Mouse (Mus musculus): ENCODE measurements around the gene Slc25a25. TPM values are rescaled to one million over a fixed set of nuclear protein-coding genes. Genes with fewer than 3 reads are reported as not detected.
A peak's percentile ranks its signal among the peaks of the same experiment; 100 is the strongest.

The Slc25a25 gene
- polyA plus RNA-seq, 1 experiment from 2014 or later = 49.9 TPM

DNA sequence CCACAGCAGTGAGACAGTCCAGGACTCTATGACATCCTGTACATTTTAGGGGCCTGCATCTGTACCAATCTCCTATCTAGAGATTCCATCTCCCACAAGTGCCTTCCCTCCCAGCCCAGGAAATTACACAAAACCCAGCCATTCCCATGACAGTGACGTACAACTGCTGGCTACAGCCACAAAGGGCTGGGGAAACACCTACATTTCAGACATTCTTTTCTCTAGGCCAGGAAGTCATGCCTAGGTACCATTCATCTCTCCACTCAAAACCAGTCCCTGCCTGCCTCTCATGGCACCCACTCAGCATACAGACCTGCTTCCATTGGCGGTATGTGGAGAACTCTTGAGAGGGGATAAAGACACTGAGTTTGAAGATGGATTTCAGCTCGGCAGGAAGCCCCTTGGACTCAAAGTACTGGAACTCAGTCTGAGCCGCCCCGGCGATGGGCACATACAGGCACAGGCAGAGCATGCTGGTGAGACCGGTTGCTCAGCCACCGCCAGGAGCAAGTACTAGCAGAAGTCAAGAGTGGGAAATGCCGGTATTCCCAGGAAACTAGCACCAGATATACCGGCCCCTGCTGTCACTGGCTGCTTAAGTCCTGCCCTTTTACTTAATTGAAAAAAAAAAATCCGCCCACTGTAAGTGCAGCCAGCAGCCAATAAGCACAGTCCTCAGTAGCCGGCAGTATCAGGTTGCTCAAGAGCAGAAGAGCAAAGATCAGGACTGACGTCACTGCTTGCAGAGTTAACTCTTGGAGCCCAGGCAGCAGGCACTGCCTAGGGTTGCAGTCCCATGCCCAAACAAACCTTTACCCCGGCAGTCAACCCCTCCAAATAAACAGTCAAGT, 27.5 kb downstream of the Slc25a25 start:
- Histone ChIP-seq H3K27me3 (no peaks in the 10 kb centered on the region), H3K27ac (replicated peaks) (peak overlapping the region; percentile 87), H3K4me1 (replicated peaks) (peaks cover 49% of the 10 kb centered on the region), H3K9me3 (no peaks in the 10 kb centered on the region), H3K4me3 (peak overlapping the region; percentile 42), H3K4me2 (peak overlapping the region; percentile 68), H3K36me3 (peaks cover 30% of the 10 kb centered on the region), H3K9ac (peak overlapping the region; percentile 71)
- under 1% methylated on average over 14 of the region's 14 CpGs for WGBS
- ATAC-seq (ENCODE audit: low read depth) = peak; percentile 77

DNA sequence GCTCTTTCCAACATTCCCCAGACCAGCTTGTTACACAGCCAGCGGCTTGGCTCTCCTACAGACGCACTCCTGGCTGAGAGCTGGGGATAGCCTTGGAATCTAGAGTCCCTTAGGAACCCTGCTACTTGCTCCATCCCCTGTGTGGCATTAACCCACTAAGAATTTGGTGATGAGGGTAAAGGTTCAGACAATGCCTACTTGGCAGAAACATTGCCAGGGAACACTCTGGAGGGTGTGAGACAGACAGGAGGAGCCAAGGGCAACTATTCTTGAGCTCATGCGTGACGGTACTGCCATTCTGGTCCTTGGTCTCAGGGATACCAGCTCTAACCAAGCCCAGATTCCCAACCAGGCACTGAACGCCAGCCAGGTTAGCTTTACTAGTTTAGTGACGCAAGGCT, 29.4 kb downstream of the Slc25a25 start:
- WGBS = 93% methylated on average over 6 of the region's 6 CpGs
- no peaks in the 10 kb centered on the region for H3K9me3 ChIP-seq
- ATAC-seq (ENCODE audit: low read depth) = no peak

DNA sequence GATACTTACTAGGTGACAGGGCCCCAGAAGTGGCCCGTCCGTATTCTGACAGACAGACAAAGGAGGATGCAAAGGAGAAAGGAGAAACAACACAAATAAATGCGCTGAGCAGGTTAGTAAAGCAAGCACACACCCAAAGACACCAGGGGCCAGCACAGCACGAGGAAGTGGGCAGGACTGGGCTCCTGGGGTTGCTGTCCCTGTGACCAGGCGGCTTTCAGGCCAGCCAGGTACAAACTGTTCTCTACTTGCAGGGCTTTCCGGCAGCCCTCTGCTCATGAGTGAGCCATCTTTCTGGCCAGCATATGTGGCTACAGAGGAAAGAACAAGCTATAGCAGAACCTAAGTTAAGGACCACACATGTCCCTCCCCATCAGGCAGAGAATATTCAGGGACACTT, 30.6 kb downstream of the Slc25a25 start:
- H3K27ac ChIP-seq (replicated peaks) = no peak overlapping the region
- H3K36me3 ChIP-seq = peaks cover 60% of the 10 kb centered on the region
- no peak overlapping the region for H3K4me2 ChIP-seq
- H3K4me3 ChIP-seq = no peak overlapping the region
- H3K27me3 ChIP-seq = no peaks in the 10 kb centered on the region
- no peak overlapping the region for H3K9ac ChIP-seq
- peaks cover 34% of the 10 kb centered on the region for H3K4me1 ChIP-seq (replicated peaks)
- ATAC-seq (ENCODE audit: low read depth) = no peak
- 82% methylated on average over 6 of the region's 6 CpGs for WGBS
- H3K9me3 ChIP-seq = no peaks in the 10 kb centered on the region

More for the DNA sequence above, 29.4 kb downstream of the Slc25a25 start:
- Histone ChIP-seq H3K4me2 (no peak overlapping the region), H3K4me1 (replicated peaks) (peaks cover 34% of the 10 kb centered on the region), H3K27ac (replicated peaks) (no peak overlapping the region), H3K36me3 (peaks cover 48% of the 10 kb centered on the region), H3K27me3 (no peaks in the 10 kb centered on the region), H3K9ac (no peak overlapping the region), H3K4me3 (no peak overlapping the region)

DNA sequence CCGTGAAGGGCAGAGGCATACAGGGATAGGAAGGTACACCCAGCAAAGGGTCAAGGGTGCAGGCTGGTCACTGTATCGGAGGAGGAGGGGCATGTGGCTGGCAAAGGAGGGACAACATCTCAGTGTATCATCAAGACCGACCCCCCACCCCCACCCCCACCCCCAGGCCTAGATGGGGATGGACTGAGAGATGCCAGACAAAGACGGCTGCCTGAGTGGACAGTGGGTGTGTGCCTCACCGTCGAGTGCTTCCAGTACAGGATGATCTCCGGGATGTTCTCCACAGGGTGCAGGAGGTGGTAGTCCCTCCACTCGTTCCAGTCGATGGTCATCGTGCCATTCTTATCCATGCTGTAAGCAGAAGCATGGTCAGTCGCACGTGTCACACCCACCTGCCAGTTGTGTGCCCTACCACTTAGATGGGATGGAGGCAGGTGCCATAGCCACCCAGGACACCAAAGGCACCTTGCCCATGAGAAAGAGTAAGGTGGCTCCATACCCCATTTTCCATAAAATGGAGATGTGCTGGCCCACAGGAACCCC, 31.1 kb downstream of the Slc25a25 start:
- H3K9ac ChIP-seq = no peak overlapping the region
- H3K4me1 ChIP-seq (replicated peaks) = peaks cover 34% of the 10 kb centered on the region

DNA sequence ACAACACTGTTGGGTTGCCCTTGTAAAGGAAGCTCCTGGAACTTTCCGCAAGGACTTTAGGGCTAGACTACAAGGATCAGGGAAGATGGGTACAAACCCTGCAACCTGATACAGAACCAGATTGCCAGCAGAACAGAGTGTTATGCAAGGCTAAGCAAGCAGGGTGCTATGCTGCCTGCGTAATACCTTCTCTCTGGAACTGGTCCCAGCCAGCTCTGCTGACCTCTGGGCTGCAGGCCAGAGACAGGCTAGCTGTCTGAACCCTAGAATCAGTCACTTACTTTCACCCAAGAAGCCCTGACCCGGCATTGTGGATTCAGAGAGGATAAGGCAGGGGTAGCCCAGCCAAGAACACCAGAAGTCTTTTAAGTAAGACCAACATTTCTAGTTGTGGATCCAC, 31.9 kb downstream of the Slc25a25 start:
- WGBS = 98% methylated on average over 3 of the region's 3 CpGs
- no peak overlapping the region for H3K4me3 ChIP-seq
- no peaks in the 10 kb centered on the region for H3K27me3 ChIP-seq
- H3K9me3 ChIP-seq = no peaks in the 10 kb centered on the region
- no peak overlapping the region for H3K27ac ChIP-seq (replicated peaks)
- no peak overlapping the region for H3K4me2 ChIP-seq
- ATAC-seq (ENCODE audit: low read depth) = no peak
- H3K9ac ChIP-seq = no peak overlapping the region
- H3K36me3 ChIP-seq = peaks cover 73% of the 10 kb centered on the region
- peaks cover 27% of the 10 kb centered on the region for H3K4me1 ChIP-seq (replicated peaks)

More for the DNA sequence above, 31.1 kb downstream of the Slc25a25 start:
- Histone ChIP-seq H3K27ac (replicated peaks) (no peak overlapping the region), H3K4me2 (no peak overlapping the region), H3K9me3 (no peaks in the 10 kb centered on the region), H3K4me3 (no peak overlapping the region), H3K36me3 (peaks cover 65% of the 10 kb centered on the region), H3K27me3 (no peaks in the 10 kb centered on the region)
- WGBS = 90% methylated on average over 12 of the region's 12 CpGs
- ATAC-seq (ENCODE audit: low read depth) = no peak

DNA sequence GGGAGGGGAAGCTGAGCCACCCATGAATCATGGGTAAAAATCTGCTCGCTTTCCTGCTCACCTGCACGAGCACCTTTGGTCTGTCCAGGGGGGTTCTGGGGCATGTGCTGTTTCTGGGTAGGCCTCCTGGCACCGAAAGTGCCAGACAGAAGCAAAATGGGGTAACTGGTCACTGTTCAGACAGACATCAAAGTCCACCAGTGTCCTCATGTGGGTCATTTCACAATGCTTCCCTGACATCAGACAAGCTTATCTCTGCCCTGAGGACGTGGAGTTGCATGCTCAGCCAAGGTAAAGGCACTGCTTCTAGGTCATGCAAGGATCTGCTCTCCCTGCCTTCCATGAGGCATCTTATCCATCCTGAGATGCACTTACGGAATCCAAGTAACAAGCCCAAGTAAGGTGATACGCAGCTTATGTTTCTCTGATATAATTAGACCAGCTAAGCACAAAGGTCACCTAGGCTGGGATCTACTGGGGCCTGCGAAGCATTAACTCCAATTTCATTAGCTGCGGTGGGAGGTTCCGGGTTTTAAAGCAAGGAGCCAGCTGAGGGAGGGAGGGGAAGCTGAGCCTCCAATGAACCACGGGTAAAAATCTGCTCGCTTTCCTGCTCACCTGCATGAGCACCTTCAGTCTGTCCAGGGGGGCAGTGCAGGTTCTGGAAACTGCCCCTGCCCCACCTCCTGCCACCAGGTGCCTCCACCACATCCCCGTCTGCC, 32.7 kb downstream of the Slc25a25 start:
- Histone ChIP-seq H3K36me3 (peaks cover 81% of the 10 kb centered on the region), H3K27ac (replicated peaks) (no peak overlapping the region), H3K4me3 (no peak overlapping the region), H3K9ac (no peak overlapping the region), H3K4me1 (replicated peaks) (peaks cover 19% of the 10 kb centered on the region), H3K27me3 (no peaks in the 10 kb centered on the region), H3K4me2 (no peak overlapping the region), H3K9me3 (no peaks in the 10 kb centered on the region)
- ATAC-seq (ENCODE audit: low read depth) = no peak
- WGBS = 92% methylated on average over 12 of the region's 12 CpGs

DNA sequence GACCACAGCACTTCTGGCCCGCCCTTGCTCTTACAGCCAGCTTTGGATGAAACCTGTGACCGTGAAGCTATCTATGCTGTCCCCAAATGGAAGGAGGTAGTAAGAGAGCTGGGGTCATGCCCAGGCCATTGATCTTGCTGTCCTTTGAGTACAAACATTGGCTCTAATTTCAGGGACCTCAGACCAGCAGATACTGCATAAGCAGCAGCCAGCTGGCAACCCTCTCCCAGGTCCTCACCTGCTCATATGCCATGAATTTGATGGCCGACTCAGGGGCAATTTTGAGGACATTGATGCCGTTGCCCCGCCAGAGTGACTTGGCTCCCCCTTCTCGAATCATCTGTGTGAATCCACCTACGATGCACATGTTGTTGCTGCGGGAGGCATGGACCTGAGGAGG, 33.8 kb downstream of the Slc25a25 start:
- H3K9ac ChIP-seq = no peak overlapping the region
- no peak overlapping the region for H3K4me3 ChIP-seq
- no peak for ATAC-seq (ENCODE audit: low read depth)
- no peak overlapping the region for H3K27ac ChIP-seq (replicated peaks)
- no peaks in the 10 kb centered on the region for H3K9me3 ChIP-seq
- peaks cover 8% of the 10 kb centered on the region for H3K4me1 ChIP-seq (replicated peaks)
- H3K36me3 ChIP-seq = peaks cover 82% of the 10 kb centered on the region
- no peaks in the 10 kb centered on the region for H3K27me3 ChIP-seq
- WGBS = 93% methylated on average over 8 of the region's 8 CpGs
- no peak overlapping the region for H3K4me2 ChIP-seq

DNA sequence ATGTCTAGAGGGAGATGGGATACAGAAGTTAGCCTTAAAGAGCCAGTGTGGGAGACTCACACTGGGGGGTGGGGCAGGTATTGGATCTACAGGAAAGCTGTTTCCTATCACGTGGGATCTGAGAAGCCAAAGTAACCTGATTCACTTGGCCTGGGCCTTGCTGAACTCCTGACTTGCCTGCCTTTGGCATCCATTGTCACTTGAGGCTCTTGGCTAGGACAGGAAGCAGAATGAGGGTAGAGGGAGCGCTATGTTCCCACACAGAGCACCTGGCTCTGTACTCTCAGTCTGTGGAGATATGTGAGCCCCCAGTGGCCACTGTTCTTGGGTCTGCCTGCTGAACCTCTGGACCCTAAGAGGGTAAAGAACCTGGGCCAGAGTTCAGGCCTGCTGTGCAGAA, 34.7 kb downstream of the Slc25a25 start:
- Histone ChIP-seq H3K9ac (no peak overlapping the region), H3K4me2 (no peak overlapping the region), H3K4me1 (replicated peaks) (no peaks in the 10 kb centered on the region), H3K27me3 (no peaks in the 10 kb centered on the region), H3K9me3 (no peaks in the 10 kb centered on the region), H3K27ac (replicated peaks) (no peak overlapping the region), H3K36me3 (peaks cover 81% of the 10 kb centered on the region), H3K4me3 (no peak overlapping the region)
- ATAC-seq (ENCODE audit: low read depth) = no peak
- WGBS = 92% methylated on average over 2 of the region's 2 CpGs

DNA sequence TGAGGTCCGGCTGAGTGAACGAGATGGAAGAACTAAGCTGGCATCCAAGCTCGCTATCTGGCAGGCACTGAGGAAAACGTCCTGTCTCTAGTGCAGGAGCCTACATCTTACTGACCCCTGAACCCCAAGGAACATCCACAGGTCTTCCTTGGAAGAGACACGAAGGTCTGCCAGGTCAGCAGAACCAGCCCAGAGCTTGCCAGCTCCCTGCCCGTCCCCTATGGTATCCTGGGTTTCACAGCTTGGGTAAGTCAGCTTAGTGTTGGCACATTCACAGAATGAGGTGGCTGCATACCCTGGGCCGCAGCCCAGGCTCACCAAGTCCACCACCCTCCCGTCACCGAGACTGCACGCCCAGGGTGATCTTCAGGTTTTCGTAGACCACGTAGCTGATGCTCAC, 35.4 kb downstream of the Slc25a25 start:
- 96% methylated on average over 12 of the region's 12 CpGs for WGBS
- H3K4me2 ChIP-seq = no peak overlapping the region
- no peaks in the 10 kb centered on the region for H3K9me3 ChIP-seq
- no peaks in the 10 kb centered on the region for H3K4me1 ChIP-seq (replicated peaks)
- H3K27me3 ChIP-seq = no peaks in the 10 kb centered on the region
- peaks cover 73% of the 10 kb centered on the region for H3K36me3 ChIP-seq
- no peak overlapping the region for H3K27ac ChIP-seq (replicated peaks)
- H3K4me3 ChIP-seq = no peak overlapping the region
- ATAC-seq (ENCODE audit: low read depth) = no peak
- no peak overlapping the region for H3K9ac ChIP-seq

DNA sequence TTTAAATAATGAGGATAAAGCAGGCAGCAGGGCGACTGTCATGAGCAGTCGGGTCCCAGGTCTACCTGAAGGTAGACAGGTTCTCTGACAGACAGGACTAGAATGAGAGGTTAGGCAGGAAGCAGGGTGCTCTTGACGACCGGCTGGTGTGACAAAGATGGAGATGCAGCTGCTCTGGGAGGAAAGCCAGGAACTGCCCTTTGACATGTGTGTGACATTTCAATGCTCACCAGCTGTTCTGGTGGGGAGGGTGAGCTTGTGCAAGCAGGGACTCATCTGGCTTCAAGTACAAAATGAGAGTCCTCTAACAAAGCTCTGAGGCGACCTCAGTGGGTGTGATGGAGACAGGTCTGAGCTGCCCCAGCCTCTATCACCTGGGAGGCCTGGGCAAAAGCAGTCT, 37.3 kb downstream of the Slc25a25 start:
- no peak overlapping the region for H3K9ac ChIP-seq
- no peaks in the 10 kb centered on the region for H3K27me3 ChIP-seq
- no peak for ATAC-seq (ENCODE audit: low read depth)
- WGBS = 60% methylated on average over 5 of the region's 5 CpGs
- H3K4me2 ChIP-seq = no peak overlapping the region
- no peak overlapping the region for H3K4me3 ChIP-seq
- no peaks in the 10 kb centered on the region for H3K4me1 ChIP-seq (replicated peaks)
- peaks cover 55% of the 10 kb centered on the region for H3K36me3 ChIP-seq
- H3K27ac ChIP-seq (replicated peaks) = no peak overlapping the region
- no peaks in the 10 kb centered on the region for H3K9me3 ChIP-seq

DNA sequence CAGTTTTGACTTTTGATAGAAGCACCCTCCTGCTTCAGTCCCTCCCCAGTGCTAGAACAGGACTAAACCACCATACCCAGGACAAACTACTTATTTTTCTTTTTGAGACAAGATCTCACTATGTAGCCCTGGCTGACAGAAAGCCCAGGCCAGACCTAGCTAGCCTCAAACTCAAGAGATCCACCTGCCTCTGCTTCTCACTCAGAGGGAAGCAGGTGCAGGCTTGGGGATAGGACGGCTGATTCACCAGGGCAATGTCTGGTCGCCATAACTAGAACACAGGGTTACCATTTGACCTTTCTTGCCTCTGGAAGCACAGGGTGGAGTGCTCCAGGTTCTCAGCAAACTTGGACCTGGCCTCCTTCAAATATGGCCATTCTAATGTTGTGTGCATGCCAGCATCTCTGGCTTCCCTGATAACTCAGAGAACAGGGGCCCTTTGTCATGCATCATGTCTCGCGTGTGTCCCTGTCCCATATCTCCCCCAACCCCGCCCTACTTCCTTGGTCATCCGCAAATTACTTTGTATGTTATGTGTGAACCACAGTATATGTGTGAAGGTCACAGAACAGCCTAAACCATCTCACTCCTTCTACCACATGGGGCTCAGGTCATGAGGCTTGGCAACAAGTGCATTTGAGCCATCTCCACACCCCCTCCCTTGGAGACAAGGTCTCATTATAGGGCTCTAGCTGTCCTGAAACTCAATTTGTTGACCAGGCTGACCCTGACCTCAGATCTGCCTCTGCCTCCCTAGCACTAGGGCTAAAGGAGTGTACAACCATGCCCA, 38.3 kb downstream of the Slc25a25 start:
- H3K4me1 ChIP-seq (replicated peaks) = no peaks in the 10 kb centered on the region
- 93% methylated on average over 6 of the region's 6 CpGs for WGBS
- H3K4me3 ChIP-seq = no peak overlapping the region
- no peak overlapping the region for H3K27ac ChIP-seq (replicated peaks)
- H3K4me2 ChIP-seq = no peak overlapping the region
- ATAC-seq (ENCODE audit: low read depth) = no peak
- no peaks in the 10 kb centered on the region for H3K9me3 ChIP-seq
- H3K36me3 ChIP-seq = peaks cover 45% of the 10 kb centered on the region
- no peaks in the 10 kb centered on the region for H3K27me3 ChIP-seq
- H3K9ac ChIP-seq = no peak overlapping the region

DNA sequence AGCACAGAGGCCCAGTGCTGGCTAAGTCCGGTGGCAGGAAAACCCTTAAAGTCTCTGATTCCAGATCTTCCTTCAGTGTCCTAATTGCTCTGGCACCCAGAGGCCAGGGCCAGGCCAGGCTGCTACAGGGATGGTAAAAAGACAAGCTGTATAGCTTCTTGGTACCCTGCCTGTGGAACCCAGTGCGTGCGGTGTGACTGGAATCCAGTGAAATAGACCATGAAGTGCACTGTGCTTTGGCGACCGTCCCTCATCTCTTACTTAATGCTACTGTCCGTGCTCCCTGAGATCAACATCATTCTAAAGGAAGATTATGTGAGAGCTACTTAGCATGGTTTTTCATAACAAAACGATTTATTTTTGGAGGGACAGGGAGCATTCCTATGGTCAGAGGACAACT, 39.8 kb downstream of the Slc25a25 start:
- no peak overlapping the region for H3K4me3 ChIP-seq
- no peak for ATAC-seq (ENCODE audit: low read depth)
- H3K27ac ChIP-seq (replicated peaks) = no peak overlapping the region
- H3K4me1 ChIP-seq (replicated peaks) = no peaks in the 10 kb centered on the region
- 90% methylated on average over 7 of the region's 7 CpGs for WGBS
- no peak overlapping the region for H3K4me2 ChIP-seq
- H3K9me3 ChIP-seq = no peaks in the 10 kb centered on the region
- H3K9ac ChIP-seq = no peak overlapping the region
- no peaks in the 10 kb centered on the region for H3K27me3 ChIP-seq
- peaks cover 29% of the 10 kb centered on the region for H3K36me3 ChIP-seq
